Comparison of ENCODE assay signal across 8 mouse cellular contexts in genomic region chr17:5189551-5190351, GRCm38 (mm10).
A peak's percentile ranks its signal among the peaks of the same experiment; 100 is the strongest.
DNase-seq lines count a peak whose midpoint lies in the region; ATAC-seq and TF ChIP-seq lines count a peak whose summit lies in the region.

No protein-coding gene starts in this region.

- peak overlapping the region; percentile 98 for H3K27ac ChIP-seq in ES-E14 (ENCODE audit: insufficient read depth, low read depth, low read length, poor library complexity, severe bottlenecking)
- peak overlapping the region; percentile 94 for H3K27ac ChIP-seq in forebrain, embryonic 16.5 days (ENCODE audit: low read length)
- H3K27ac ChIP-seq in lung, embryonic 15.5 days, result peak overlapping the region; percentile 98

- no peaks in the 10 kb centered on the region for H3K36me3 ChIP-seq in ES-E14 (ENCODE audit: control insufficient read depth, insufficient read depth, low read length, poor library complexity, severe bottlenecking)
- H3K36me3 ChIP-seq in forebrain, embryonic 16.5 days (ENCODE audit: control insufficient read depth, insufficient read depth), result no peaks in the 10 kb centered on the region
- H3K36me3 ChIP-seq in lung, embryonic 15.5 days, result no peaks in the 10 kb centered on the region

- H3K9ac ChIP-seq in ES-E14 (ENCODE audit: insufficient read depth, low read depth, low read length, poor library complexity, severe bottlenecking), result peak overlapping the region; percentile 93
- H3K9ac ChIP-seq in forebrain, embryonic 16.5 days (replicated peaks; ENCODE audit: low read depth, low read length), result peak overlapping the region; percentile 77
- H3K9ac ChIP-seq in lung, embryonic 15.5 days, result peak overlapping the region; percentile 55

- no peaks in the 10 kb centered on the region for H3K9me3 ChIP-seq in ES-E14 (ENCODE audit: control insufficient read depth, insufficient read depth, low read depth, low read length)
- H3K9me3 ChIP-seq in forebrain, embryonic 16.5 days (ENCODE audit: control insufficient read depth, low read length), result no peaks in the 10 kb centered on the region
- H3K9me3 ChIP-seq in lung, embryonic 15.5 days, result no peaks in the 10 kb centered on the region

- WGBS in forebrain, embryonic 16.5 days, result 1% methylated on average over 38 of the region's 40 CpGs
- 2% methylated on average over 39 of the region's 40 CpGs for WGBS in lung, embryonic 15.5 days

- peak; percentile 85 for DNase-seq in ES-E14 (ENCODE audit: low read depth, low spot score)
- DNase-seq in cerebellum, adult 11-12 months, result peak; percentile 91
- peak; percentile 97 for DNase-seq in heart, postnatal 4 days
- DNase-seq in layer of hippocampus, adult 8-10 months (ENCODE audit: low spot score in 2 of 2), result peak; percentile 88
- DNase-seq in ovary, adult 18-20 months (ENCODE audit: low spot score), result peak; percentile 97
- peak; percentile 89 for DNase-seq in thymus, postnatal 0 days (ENCODE audit: low spot score)

- H3K4me2 ChIP-seq in forebrain, embryonic 16.5 days (ENCODE audit: low read length), result peak overlapping the region; percentile 87
- H3K4me2 ChIP-seq in lung, embryonic 15.5 days, result peak overlapping the region; percentile 89

- in situ Hi-C loops in ES-E14 (cut with MboI; ENCODE audit: low sequenced_read_pairs in 2 of 2, unreplicated experiment in 2 of 2), result no loop called here

- H3K27me3 ChIP-seq in forebrain, embryonic 16.5 days (replicated peaks; ENCODE audit: control insufficient read depth, insufficient read depth, low read length), result no peaks in the 10 kb centered on the region
- no peaks in the 10 kb centered on the region for H3K27me3 ChIP-seq in lung, embryonic 15.5 days

- ATAC-seq in forebrain, embryonic 16.5 days, result peak; percentile 96
- peak; percentile 98 for ATAC-seq in lung, embryonic 15.5 days (ENCODE audit: borderline replicate concordance, extremely low read depth, low FRiP score, low TSS enrichment)

- no peaks in the 10 kb centered on the region for H3K4me1 ChIP-seq in ES-E14 (ENCODE audit: control insufficient read depth in 2 of 2, insufficient read depth in 2 of 2, low read length in 2 of 2, poor library complexity in 1 of 2)
- peaks cover 18% of the 10 kb centered on the region for H3K4me1 ChIP-seq in forebrain, embryonic 16.5 days (replicated peaks; ENCODE audit: control insufficient read depth, insufficient read depth, low read length)
- H3K4me1 ChIP-seq in lung, embryonic 15.5 days, result peaks cover 11% of the 10 kb centered on the region

- peak overlapping the region; percentile 76 to 77 for H3K4me3 ChIP-seq in ES-E14 (ENCODE audit: insufficient read depth in 1 of 2, low read depth in 1 of 2, low read length in 2 of 2, poor library complexity in 1 of 2, severe bottlenecking in 1 of 2)
- peak overlapping the region; percentile 65 for H3K4me3 ChIP-seq in forebrain, embryonic 16.5 days (replicated peaks; ENCODE audit: low read length)
- H3K4me3 ChIP-seq in lung, embryonic 15.5 days, result peak overlapping the region; percentile 48

TF ChIP-seq in ES-E14, 5 proteins besides CTCF, POLR2A, EP300 and RAD21:
- TF ChIP-seq ZNF384 (IDR thresholded peaks at IDR 0.05; ENCODE audit: low read depth, low read length), result no peak
- TF ChIP-seq CHD2 (IDR thresholded peaks at IDR 0.05; ENCODE audit: low read depth, low read length), result no peak
- no peak for TF ChIP-seq ZC3H11A (IDR thresholded peaks at IDR 0.05; ENCODE audit: borderline replicate concordance, low read depth, low read length)
- TF ChIP-seq HCFC1 (IDR thresholded peaks at IDR 0.05; ENCODE audit: borderline replicate concordance, insufficient read depth, low read length), result peak; percentile 58; the same call in 1 of the 2 replicates
- TF ChIP-seq MAFK (IDR thresholded peaks at IDR 0.05; ENCODE audit: insufficient read depth, low read depth, low read length), result peak; percentile 95

Comparison
In these comparisons a context has a peak if more than half of its experiments do, and no peak if none do; other contexts are left out.
1. Peak in every context shown above with its lines: DNase-seq, ATAC-seq, H3K4me3 ChIP-seq and H3K27ac ChIP-seq.